Mouse (Mus musculus) intestine, embryonic 15.5 days (tissue): ENCODE data around the gene Aarsd1. TPM values are rescaled to one million over a fixed set of nuclear protein-coding genes. Genes with fewer than 3 reads are reported as not detected.

Experiments used
- ATAC-seq: fragments of 200-750 bp; cut with Nextera tagmentation; 2 replicates; pipeline ENCODE4 v1.8.0; 2017; ENCODE audit warnings: moderate TSS enrichment, moderate library complexity
- H3K27ac ChIP-seq: fragments of 300-500 bp; sonication (generic); 2 replicates; pipeline ENCODE4 v1.5.1; 2015; ENCODE audit warnings: mild to moderate bottlenecking, inconsistent platforms
- H3K27me3 ChIP-seq: fragments of 300-500 bp; sonication (generic); replicated peaks from 2 replicates; pipeline ENCODE4 v1.6.1; 2015; ENCODE audit warnings: inconsistent platforms
- H3K36me3 ChIP-seq: fragments of 300-500 bp; sonication (generic); 2 replicates; pipeline ENCODE4 v1.6.1; 2015; ENCODE audit warnings: inconsistent platforms
- H3K4me1 ChIP-seq: fragments of 300-500 bp; sonication (generic); replicated peaks from 2 replicates; pipeline ENCODE4 v1.6.1; 2015; ENCODE audit warnings: inconsistent platforms
- H3K4me2 ChIP-seq: fragments of 300-500 bp; sonication (generic); replicated peaks from 2 replicates; pipeline ENCODE4 v1.6.1; 2015; ENCODE audit warnings: mild to moderate bottlenecking, inconsistent platforms
- H3K4me3 ChIP-seq: fragments of 300-500 bp; sonication (generic); replicated peaks from 2 replicates; pipeline ENCODE4 v1.5.1; 2015; ENCODE audit warnings: inconsistent platforms
- H3K9ac ChIP-seq: fragments of 300-500 bp; sonication (generic); 2 replicates; pipeline ENCODE4 v1.6.1; 2015; ENCODE audit warnings: inconsistent platforms
- H3K9me3 ChIP-seq: fragments of 300-500 bp; sonication (generic); 2 replicates; pipeline ENCODE4 v1.6.1; 2016; ENCODE audit warnings: inconsistent platforms
- WGBS: fragments of 180-500 bp; shearing (Covaris S2); methylation state at CpG from one replicate; pipeline ENCODE4 v1.1.7; 2015; 5-methylcytosine and 5-hydroxymethylcytosine counted together
- polyA plus RNA-seq: library from polyadenylated mRNA; unstranded; fragments of >200 nt; fragmentation: Nextera tagmentation; extraction: Ambion mirVana; gene quantifications from 2 replicates; pipeline ENCODE4 v1.2.1, GENCODE M21; 2015

The Aarsd1 gene
- polyA plus RNA-seq, 1 experiment from 2014 or later, result 60.1 TPM

DNA sequence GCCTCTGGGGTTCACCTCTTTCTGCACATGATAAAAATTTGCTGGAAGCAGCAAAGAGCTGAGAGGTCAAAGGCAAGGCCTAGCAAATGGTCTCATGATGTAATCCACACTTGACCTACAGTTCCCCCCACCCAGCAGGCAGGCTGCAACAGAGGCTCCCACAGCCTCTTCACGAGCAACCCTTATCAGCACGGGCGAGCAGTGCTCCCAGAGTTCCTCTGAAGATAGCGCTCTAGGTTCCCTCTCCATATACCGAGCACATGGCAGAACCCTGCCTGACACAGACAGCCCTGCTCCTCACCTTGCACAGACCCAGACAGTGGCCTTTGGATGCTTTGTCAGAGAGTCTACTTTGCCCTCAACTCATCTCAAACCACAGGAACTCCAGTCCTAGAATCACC, 52.9 kb downstream of the Aarsd1 start:
- Histone ChIP-seq H3K9ac (no peak overlapping the region), H3K9me3 (no peaks in the 10 kb centered on the region), H3K36me3 (no peaks in the 10 kb centered on the region), H3K4me2 (no peak overlapping the region), H3K27ac (peak overlapping the region; percentile 58), H3K27me3 (no peaks in the 10 kb centered on the region), H3K4me1 (peaks cover 13% of the 10 kb centered on the region; the same call in 1 of the 2 replicates), H3K4me3 (no peak overlapping the region)
- ATAC-seq, result peak; percentile 78
- 55% methylated on average over 5 of the region's 5 CpGs for WGBS

DNA sequence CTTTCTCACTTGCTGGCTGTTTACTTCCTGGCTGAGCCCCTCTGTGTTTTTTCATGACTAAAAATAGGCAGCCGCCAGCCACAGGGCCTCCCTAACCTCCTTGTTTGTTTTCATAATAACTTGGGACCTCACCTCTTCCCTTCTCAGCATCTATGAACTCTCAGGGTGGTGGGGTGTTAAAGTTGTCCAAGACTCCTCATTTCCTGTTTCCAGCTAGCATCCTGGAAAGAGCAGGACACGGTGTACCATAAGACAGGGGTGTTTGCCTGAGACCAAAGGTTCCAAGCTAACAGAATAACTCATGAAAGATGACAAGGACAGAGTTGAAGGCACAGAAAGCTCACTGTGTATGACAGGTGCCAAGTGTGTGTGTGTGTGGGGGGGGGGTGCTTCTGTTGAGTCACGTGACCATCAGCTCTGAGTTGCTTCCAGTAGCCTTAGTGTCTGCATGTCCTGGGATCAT, 56.7 kb downstream of the Aarsd1 start:
- Histone ChIP-seq H3K27me3 (no peaks in the 10 kb centered on the region), H3K4me3 (no peak overlapping the region), H3K4me1 (peaks cover 13% of the 10 kb centered on the region; the same call in 1 of the 2 replicates), H3K9ac (no peak overlapping the region), H3K27ac (0 out of 2 replicates have a peak overlapping the region, but pooled peaks have one; percentile 0), H3K36me3 (no peaks in the 10 kb centered on the region), H3K9me3 (no peaks in the 10 kb centered on the region), H3K4me2 (no peak overlapping the region)
- no peak for ATAC-seq
- 39% methylated on average over 3 of the region's 3 CpGs for WGBS

GRCm38 (mm10) chr11:101359776-101360175, 57.6 kb downstream of the Aarsd1 start:
- WGBS, result 65% methylated on average over 9 of the region's 9 CpGs
- 0 out of 2 replicates have a peak overlapping the region, but pooled peaks have one; percentile 0 for H3K27ac ChIP-seq
- no peaks in the 10 kb centered on the region for H3K9me3 ChIP-seq
- H3K9ac ChIP-seq, result no peak overlapping the region
- no peaks in the 10 kb centered on the region for H3K36me3 ChIP-seq
- H3K4me2 ChIP-seq, result no peak overlapping the region
- H3K27me3 ChIP-seq, result no peaks in the 10 kb centered on the region
- ATAC-seq, result no peak
- peaks cover 13% of the 10 kb centered on the region; the same call in 1 of the 2 replicates for H3K4me1 ChIP-seq
- H3K4me3 ChIP-seq, result no peak overlapping the region

GRCm38 (mm10) chr11:101357505-101358182, 59.8 kb downstream of the Aarsd1 start:
- no peaks in the 10 kb centered on the region for H3K36me3 ChIP-seq
- no peaks in the 10 kb centered on the region for H3K27me3 ChIP-seq
- H3K4me2 ChIP-seq, result no peak overlapping the region
- 63% methylated on average over 3 of the region's 3 CpGs for WGBS
- no peak overlapping the region for H3K9ac ChIP-seq
- H3K27ac ChIP-seq, result no peak overlapping the region
- H3K4me3 ChIP-seq, result no peak overlapping the region
- no peak for ATAC-seq
- H3K9me3 ChIP-seq, result no peaks in the 10 kb centered on the region
- peaks cover 8% of the 10 kb centered on the region; the same call in 1 of the 2 replicates for H3K4me1 ChIP-seq

Other genes starting within 250 kb of the Aarsd1 start
- 0.82 and 1.0 TPM in 2 replicates for gene Cntnap1, start 247.1 kb downstream of the Aarsd1 start, polyA plus RNA-seq
- 11.1 and 12.7 TPM in 2 replicates for gene Plekhh3, start 246.3 kb downstream of the Aarsd1 start, polyA plus RNA-seq
- 0.25 and 0.36 TPM in 2 replicates for gene Ccr10, start 242.2 kb downstream of the Aarsd1 start, polyA plus RNA-seq
- gene Ezh1, start 191.2 kb downstream of the Aarsd1 start, polyA plus RNA-seq, result 16.0 and 16.3 TPM in 2 replicates
- gene Ramp2, start 171.6 kb downstream of the Aarsd1 start, polyA plus RNA-seq, result 98.5 and 114 TPM in 2 replicates
- 135 and 142 TPM in 2 replicates for gene Vps25, start 163.9 kb downstream of the Aarsd1 start, polyA plus RNA-seq
- gene Wnk4, start 157.0 kb downstream of the Aarsd1 start, polyA plus RNA-seq, result 12.3 and 12.7 TPM in 2 replicates
- 0.72 and 1.1 TPM in 2 replicates for gene Cntd1, start 138.6 kb downstream of the Aarsd1 start, polyA plus RNA-seq
- gene Coa3, start 138.5 kb downstream of the Aarsd1 start, polyA plus RNA-seq, result 250 and 261 TPM in 2 replicates
- 132 and 143 TPM in 2 replicates for gene Becn1, start 115.3 kb downstream of the Aarsd1 start, polyA plus RNA-seq
- 137 and 147 TPM in 2 replicates for gene Psme3, start 101.4 kb downstream of the Aarsd1 start, polyA plus RNA-seq
- 1.2 and 1.3 TPM in 2 replicates for gene Aoc2, start 92.6 kb downstream of the Aarsd1 start, polyA plus RNA-seq
- 2.1 and 2.7 TPM in 2 replicates for gene Aoc3, start 87.0 kb downstream of the Aarsd1 start, polyA plus RNA-seq
- 0.30 and 0.39 TPM in 2 replicates for gene G6pc, start 50.1 kb downstream of the Aarsd1 start, polyA plus RNA-seq
- 7.3 and 10.6 TPM in 2 replicates for gene Gm27029, start 7.2 kb upstream of the Aarsd1 start, polyA plus RNA-seq
- 16.9 and 17.3 TPM in 2 replicates for gene Rundc1, start 7.5 kb upstream of the Aarsd1 start, polyA plus RNA-seq
- 11.7 TPM in 2 replicates for gene Ptges3l, start 7.7 kb upstream of the Aarsd1 start, polyA plus RNA-seq
- gene Rpl27, start 24.7 kb upstream of the Aarsd1 start, polyA plus RNA-seq, result 322 and 353 TPM in 2 replicates
- 23.9 and 24.5 TPM in 2 replicates for gene Ifi35, start 30.8 kb upstream of the Aarsd1 start, polyA plus RNA-seq
- 23.7 and 24.5 TPM in 2 replicates for gene Rnd2, start 47.4 kb upstream of the Aarsd1 start, polyA plus RNA-seq
- 69.7 and 70.0 TPM in 2 replicates for gene Vat1, start 48.6 kb upstream of the Aarsd1 start, polyA plus RNA-seq
- 8.4 and 10.2 TPM in 2 replicates for gene Brca1, start 134.3 kb upstream of the Aarsd1 start, polyA plus RNA-seq
- 57.0 and 61.2 TPM in 2 replicates for gene Nbr1, start 134.5 kb upstream of the Aarsd1 start, polyA plus RNA-seq
- 21.6 and 22.0 TPM in 2 replicates for gene Tmem106a, start 164.6 kb upstream of the Aarsd1 start, polyA plus RNA-seq
- not detected in 2 replicates for gene Gm11634, start 181.6 kb upstream of the Aarsd1 start, polyA plus RNA-seq
- gene Rdm1, start 209.6 kb upstream of the Aarsd1 start, polyA plus RNA-seq, result 34.5 and 35.8 TPM in 2 replicates
- 7.6 and 7.8 TPM in 2 replicates for gene Arl4d, start 247.9 kb upstream of the Aarsd1 start, polyA plus RNA-seq